Mouse (Mus musculus) telencephalon, adult 2 months (tissue): ENCODE measurements around the gene Ndufaf7.

Experiments used
- DNase-seq: peaks from one replicate; pipeline ENCODE4 v3.0.0-alpha.2; 2011; ENCODE audit warnings: low read depth, low spot score

Gene Ndufaf7

DNA sequence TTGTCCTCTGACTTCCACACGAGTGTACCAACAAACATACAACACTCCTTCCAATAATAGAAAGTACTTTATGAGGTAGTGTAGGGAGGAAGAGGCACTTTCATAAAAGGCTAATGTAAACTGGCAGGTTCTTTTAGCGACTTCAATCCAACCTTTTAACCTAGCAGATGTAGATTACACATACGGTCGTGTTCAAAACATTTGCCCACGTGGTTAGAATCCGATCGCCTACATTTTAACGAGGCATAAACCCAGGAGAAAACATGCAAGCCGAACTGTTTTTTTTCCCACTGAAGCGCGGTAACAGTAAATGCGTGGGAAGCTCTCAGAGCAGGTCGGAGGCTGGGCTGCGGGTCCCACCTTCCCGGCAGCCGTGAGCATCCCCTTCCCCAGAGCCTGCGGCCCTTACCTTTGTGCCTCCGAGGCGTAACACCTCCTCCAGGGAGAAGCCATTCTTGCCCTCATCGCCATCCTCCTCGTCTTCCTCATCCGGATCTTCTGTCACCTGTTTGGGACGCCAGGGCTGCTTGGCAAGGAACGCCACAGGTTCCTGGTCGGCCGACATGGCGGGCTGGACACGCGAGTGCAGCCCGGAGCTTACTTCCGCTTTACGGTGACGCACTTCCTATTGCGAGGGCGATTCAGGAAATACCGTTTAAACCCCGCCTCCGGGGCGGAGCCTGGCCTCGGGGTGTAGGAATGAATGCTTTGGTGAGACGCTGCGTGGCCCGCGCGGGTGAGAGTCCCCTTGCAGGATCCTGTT, at the start of gene Ndufaf7, which contains the start of gene Cebpz:
Ndufaf7 (plus strand) TSS at position 671 of the 763 bp plus-strand sequence.
Cebpz (minus strand) TSS at position 601 of the 763 bp plus-strand sequence.
- DNase-seq = peak; percentile 97

DNA sequence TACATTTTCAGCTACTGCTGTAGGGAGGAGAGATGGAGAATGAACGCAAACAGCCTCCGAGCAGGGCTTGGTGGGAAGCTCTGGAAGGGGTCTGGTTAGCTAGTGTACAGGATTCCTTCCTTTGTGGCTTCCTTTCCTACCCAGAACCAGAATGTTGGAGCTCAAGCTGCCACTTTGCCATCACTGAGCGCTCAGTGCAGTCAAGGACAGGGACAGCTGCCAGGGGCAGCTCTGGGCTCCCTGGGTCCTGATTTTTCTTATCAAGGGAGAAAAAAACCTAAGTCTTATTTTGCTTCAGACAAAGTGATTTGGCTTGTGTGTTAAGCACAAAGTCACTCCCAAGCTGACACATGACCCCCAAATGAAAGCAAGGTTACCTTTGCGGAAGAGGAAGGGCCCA, 48.4 kb upstream of the Ndufaf7 start:
- no peak for DNase-seq

DNA sequence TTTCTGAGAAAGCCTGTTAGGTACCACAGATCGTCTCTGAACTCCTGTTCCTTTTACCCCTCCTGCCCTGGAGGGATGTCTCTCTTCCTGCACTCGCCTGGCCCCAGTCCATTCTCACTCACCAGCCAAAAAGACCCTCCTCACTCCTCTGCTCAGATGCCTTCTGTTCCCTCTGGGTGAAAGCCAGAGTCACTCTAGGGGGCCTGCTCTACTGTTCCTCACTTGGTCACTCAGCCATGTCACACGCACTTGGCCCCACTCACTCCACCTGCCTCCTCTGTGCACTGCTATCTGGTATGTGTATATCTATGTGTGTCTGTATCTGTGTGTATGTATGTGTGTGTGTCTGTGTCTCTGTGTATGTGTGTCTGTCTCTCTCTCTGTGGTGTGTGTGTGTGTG, 47.8 kb upstream of the Ndufaf7 start:
- no peak for DNase-seq

DNA sequence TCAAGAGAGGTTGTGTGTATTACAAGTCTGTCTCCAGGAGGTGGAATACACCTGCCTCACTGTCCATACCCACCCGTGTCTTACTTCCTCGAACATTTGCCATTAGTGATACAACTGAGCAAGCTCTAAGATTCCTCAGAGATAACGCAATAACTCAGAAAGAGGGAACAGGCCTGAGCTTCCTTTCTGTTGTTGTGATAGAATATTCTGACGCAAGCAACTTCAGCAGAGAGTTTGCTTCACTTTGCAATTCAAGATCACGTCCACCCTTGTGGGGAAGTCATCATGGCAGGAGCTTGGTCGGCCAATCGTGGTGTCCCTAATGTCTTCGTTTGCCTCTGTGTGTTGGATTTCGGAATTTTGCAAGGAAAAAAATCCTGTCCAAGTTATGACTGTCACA, 45.9 kb upstream of the Ndufaf7 start:
- DNase-seq = no peak

DNA sequence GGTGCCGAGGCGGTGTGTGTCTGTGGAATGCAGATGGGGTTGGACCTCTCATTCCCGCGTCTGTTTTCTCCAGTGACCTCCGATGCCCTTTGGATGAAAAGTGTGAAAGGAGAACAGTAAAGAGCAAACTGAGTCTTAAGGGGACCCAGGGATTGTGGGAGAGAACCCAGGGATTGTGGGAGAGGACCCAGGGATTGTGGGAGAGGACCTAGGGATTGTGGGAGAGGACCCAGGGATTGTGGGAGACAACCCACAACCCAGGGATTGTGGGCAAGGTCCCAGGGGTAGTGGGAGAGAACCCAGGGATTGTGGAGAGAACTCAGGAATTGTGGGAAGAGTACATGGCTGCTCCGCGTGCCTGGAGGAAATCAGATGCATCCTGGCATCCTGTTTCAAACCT, 41.9 kb upstream of the Ndufaf7 start:
- DNase-seq = no peak

DNA sequence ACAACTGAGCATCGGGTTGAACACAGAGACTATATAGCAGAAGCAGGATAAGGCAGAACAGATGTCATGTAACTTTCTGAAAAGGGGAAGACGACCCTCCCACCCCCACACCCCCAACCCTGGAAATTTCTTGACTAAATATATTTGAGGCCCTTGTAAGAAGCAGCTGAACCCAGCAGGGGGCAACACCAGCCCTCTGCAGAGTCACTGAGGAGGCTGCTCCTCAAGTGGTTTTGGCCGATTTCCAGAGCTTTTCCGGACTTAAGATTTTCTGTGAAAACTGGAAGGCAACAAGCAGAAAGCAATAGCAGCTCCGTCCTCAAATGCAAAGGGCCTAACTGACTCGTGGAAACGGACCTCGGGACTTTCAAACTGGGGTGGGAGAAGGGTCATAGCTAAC, 41.5 kb upstream of the Ndufaf7 start:
- peak; percentile 63 for DNase-seq

DNA sequence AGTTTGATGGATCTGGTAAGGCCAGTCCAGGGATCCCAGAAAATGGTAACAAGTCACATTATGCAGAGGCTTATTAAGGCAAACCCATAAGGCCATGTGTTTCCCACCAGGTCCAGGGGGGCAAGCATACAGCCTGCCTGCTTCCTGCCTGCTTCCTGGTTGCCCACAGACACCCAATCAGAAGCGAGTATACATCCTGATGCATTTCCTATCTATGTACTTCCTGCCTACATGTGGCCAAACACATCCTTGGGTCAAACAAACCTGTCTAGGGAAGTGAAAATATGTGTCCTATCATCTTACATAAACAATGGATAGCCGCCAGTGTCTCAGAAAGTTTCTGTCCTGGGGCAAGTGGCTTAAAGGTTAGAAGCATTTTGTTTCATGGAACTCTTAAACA, 33.8 kb upstream of the Ndufaf7 start:
- no peak for DNase-seq

DNA sequence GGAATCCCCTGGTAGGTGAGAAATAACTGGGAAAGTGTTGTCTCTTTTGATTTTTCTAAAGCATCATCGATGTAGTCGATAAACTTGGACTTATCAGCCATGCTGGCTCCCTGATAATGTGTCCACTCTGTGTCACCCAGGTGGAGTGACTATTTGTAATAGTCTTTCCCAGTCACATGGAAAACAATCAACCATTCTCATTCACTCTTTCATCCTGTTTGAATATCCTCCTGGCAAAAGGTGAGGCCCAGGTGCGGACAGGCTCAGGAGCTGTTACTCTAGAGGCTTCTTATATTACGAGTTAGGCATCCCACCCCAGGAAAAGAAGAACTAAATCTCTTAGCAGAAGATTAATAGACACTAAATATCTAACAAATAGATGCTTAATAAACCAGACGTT, 30.0 kb upstream of the Ndufaf7 start, which contains the start of gene Sult6b1:
Sult6b1 (minus strand) TSS at position 101 of the 400 bp plus-strand sequence.
- no peak for DNase-seq

DNA sequence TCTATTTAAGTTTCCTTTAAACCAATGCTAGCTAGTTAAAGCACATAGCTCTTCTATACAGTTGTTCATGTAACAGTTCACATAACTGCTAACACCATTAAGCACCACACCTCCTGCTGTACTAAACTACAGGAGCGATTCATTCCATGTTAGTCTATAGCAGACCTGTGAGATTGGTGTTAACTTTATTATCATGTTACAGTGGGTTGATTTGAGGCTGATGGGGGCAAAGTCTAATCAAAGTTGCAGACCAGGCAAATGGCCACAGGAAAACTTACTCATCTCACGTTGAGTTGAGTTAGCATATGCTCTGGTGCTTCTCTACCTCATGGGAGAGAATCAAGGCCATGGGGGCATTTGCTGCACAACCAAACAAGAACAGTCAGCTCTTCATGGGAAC, 27.6 kb upstream of the Ndufaf7 start:
- no peak for DNase-seq

DNA sequence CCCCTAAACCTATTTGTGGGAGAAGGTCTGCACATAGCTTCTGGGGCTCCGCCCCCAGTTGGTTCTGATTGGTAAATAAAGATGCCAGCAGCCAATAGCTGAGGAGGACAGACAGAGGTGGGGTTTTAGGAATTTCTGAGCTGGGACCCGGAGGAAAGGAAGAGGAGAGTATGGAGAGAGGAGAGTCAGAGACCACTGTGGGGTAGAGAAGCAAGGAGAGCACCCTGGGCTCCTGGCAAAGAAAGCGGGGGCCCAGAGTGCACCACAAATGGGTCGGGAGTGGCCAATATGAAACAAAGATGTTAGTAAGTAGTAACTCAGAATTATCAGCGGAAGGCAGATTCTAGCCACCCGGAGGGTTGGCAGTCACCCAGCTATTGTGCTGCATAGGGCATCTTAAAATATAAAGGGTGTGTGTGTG, 24.1 kb upstream of the Ndufaf7 start:
- no peak for DNase-seq

DNA sequence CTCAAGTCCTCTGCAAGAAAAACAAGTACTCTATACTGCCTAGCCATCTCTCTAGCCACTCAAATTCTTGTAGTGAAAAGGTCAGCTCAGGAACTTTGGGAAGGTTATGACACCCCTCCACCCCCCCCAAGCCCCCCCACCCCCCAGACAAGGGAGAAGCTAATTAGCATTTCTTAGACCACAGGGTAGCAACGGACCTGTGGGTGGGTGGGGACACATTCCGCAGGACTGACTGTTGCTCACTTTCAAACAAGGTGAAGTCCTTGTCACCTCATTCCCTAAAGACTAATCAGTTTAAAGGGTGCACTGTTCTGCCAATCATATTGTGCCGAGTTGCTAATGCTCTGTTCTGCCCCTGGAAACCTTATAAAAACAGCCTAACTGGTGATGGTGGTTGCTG, 23.0 kb upstream of the Ndufaf7 start:
- no peak for DNase-seq

DNA sequence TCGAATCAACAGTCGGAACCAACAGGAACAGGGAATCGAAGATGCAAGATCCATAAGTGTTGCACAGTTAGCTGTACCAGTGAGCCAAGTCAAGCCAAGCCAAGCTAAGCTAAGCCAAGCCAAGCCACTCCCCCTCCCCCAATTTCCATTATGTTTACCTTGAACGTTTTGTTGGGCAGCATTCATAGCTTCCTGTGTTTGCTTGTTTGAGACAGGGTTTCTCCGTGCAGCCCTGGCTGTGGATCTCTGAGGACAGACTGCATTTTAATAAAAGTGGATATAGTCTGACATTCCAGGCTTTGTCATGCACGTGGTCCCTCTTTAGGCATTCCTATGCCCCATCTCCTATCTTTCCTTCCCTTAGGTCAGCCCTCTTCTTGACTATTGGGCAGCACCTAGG, 21.2 kb upstream of the Ndufaf7 start:
- DNase-seq = no peak

DNA sequence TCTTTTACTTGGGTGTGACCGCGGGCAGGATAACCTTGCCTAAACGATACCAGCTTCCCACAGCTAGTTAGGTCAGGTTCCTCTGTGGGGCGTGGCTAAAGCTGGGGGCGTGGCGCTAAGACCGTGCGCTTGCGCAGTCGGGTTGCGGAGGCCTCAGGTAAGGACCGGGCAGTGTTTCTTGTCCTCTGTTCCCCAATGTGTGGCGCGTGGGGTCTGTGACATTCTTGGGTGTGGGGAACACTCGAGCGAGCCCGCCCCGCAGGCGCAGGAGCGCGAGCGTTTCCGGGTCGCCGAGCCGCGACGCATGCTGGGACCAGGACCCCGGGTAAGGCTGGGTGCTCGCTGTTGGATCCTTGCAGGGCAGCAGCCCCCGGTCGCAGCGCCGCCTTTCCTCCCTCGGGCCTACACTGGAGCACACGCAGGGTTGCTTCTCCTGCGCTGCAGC, 20.5 kb upstream of the Ndufaf7 start, which contains the start of gene Cebpzos:
Cebpzos (plus strand) TSS at position 132 of the 445 bp plus-strand sequence.
- DNase-seq = peak; percentile 87

DNA sequence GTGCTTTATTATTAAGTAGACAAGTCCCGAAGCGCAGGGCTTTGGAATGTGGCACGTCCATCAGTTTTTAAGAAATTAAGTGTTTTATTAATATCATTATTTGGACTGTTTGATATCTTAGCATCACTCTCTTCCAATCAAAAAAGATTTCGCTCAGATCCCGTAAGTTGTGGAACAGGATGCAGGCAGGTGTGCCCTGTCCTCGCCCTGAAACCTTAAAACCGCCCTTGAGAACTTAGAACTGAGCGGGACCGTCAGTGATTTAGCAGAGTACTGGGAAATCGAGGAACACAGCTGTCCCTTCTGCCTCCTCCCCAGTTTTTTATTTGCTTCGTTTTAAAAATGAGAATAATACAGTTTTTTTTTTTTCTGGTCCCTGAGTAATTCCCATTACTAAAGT, 20.0 kb upstream of the Ndufaf7 start:
- DNase-seq = no peak

DNA sequence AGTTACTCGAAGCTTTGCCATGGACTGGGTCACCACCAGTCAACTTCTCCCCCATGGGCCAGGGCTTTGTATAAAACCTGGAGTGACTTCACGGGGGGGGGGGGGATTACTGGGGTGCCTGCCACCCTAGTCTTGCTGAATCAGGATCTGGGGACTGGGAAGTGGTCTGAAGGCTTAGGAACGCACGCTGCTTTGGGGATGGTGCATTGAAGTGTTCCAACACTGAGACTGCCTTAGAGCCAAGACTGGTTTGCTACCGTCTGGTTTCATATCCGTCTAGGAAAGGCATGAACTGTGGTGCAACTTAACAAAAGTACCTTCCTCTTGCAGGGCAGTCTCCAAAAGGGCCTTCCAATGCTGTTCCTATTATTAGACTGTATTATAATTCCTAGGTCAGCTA, 19.2 kb upstream of the Ndufaf7 start:
- peak; percentile 44 for DNase-seq

DNA sequence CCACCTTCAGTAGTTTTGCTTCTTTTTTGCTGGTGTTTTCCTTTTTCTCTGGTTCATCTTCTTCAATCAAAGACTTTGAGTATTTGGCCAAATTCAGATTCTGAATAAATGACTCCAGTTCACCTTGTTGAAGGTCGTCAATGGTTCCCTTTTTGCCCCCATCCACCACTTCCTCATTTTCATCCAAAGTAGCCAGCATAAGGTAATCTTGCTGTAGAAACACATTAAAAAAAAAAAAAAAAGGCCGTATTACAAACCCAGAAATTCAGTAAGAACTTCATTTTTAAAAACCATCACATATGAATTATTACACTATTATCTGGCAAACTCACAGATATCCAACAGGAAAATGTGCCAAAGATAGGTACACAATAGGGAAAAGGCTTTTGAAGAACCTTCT, 1.1 kb upstream of the Ndufaf7 start:
- no peak for DNase-seq

DNA sequence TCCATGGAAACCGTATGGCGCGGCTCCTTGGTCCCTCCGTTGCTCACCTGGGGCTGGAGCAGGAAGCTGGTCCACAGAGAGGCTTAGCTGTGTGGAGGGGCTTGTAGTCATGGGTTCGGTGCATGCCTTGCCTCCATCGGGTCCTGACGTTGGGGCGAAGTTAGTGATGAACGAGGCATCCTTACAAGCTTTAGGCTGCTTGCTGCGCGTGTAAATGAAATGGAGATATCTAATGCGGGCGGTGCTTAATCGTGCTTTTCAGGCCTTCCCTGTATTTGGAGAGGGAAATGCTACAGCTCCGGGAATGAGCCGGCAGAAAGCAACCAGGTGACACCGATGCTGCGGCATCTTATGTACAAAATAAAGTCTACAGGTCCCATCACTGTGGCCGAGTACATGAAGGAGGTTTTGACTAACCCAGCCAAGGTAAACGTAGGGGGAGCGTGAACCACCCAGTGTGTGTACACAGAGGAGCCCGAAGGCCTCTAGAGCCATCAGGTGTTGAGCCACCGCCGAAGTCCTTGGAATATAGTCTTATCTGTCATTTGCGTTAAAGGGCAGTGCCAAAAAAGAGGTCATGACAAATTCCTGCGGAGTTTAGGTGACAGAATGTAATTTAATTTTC, 405 bp downstream of the Ndufaf7 start:
- no peak for DNase-seq

DNA sequence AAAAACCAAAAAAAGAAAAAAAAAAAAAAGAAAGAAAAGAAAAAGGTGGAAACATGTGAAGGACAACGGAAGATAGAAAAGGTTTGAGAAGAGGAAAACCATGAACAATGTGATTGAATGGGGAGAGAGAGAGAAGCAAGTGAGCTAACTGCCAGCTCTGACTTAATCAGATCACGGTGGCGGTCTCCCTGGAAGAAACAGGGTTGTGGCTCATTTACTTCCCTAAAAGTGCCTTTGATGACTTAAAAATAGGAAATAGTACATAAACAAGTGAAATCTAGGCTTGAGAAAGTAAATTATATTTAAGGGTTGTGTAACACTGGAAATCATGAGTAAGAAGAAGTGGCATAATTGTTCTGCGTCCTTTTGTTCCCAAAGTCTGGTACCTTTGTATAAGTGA, 2.0 kb downstream of the Ndufaf7 start:
- DNase-seq = no peak

DNA sequence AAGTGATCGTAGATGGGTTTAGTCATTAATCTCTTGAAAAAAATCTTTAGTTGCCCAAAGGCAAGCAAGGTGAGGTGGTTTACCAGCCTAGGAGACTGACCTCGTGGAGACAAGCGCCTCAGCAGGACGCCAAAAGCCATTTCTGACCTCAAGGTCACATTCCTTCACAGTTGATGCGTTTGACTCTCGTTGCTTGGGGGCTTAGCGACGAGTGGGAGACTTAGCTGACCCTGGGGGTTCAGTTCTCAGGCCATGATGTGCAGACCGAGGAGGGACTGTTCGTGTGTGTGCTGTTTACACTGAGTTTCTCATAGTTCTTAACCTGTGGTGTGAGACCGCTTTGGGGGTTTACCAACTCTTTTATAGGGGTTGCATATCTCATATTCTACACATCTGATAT, 5.6 kb downstream of the Ndufaf7 start:
- no peak for DNase-seq

DNA sequence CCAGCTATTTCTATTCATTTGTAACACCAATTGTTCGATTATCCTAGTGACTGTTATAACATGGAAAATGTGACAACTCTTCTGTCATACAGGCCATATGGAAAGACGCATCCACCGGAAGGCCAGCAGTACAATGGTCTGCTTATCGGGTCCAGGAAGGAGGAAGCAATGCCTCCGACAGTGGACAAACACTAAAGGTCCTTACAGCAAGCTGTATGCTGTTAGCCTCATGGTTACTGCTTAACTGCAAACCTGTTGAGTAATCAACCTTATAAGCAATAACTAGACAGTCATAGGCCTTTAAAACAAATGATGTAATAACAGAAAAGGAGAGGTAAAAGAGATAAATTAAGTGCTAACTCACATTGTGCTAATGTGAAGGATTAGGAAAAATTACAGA, 14.3 kb downstream of the Ndufaf7 start:
- DNase-seq = no peak

DNA sequence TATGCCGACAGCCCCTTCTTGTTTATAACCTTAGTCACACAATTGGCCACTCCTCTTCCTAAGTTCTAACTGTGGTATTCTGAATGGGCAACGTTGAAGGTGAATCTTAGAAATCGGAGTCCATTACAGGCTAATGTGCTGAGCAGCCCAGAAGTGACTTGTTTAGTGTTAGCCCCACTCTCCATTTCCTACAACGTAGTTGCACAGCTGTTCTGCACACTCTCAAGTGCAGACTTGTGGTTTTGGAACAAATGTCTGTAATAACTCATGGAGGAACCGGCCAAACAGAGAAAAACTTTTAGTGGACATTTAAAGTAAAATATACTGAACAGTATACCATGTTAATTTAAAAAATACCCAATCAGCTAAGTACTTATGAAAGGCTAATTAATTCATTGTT, 15.1 kb downstream of the Ndufaf7 start:
- no peak for DNase-seq

DNA sequence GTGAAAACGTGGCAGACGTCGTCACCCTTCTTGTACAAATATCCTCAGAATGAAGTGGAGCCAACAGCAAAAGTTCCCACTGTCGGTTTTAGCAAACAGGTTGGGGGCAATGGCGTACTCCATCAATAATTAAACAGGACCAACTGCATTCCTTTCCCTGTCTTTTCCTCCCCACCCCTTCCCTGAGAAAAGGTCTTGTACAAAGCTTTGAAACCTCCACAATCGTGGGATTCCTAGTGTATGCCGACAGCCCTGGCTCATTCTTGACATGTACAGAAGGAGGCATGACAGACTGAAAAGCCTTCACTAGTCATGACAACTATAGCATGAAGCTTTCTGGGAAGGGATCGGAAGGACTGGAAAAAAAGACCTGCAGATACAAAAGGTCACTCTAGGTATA, 16.3 kb downstream of the Ndufaf7 start:
- no peak for DNase-seq

DNA sequence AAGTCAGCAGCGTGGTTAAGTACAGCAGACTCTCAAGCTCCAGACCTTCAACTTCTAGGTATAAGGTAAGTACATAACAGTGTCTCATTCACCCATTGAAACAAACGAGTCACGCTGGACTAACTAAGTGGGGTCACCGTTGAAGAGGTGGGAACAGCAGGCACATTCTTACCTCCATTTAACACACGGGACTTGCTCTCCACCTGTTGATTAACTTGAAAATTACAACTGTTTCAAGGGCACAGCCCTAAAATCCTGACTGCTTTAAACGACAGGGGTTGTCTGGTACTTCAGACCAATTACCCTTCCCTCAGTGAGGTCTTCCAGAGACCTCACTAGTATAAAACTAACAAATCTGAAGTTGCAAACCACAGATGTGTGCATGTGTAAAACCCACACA, 22.5 kb downstream of the Ndufaf7 start:
- DNase-seq = no peak
